Mouse (Mus musculus) CH12.LX (cell line): Measurements from ENCODE around the gene Rbm47. TPM values are rescaled to one million over a fixed set of nuclear protein-coding genes. Genes with fewer than 3 reads are reported as not detected.
A peak's percentile ranks its signal among the peaks of the same experiment; 100 is the strongest.

Source experiments
- DNase-seq: peaks from one replicate; pipeline ENCODE4 v3.0.0-alpha.2; 2013; ENCODE audit errors: extremely low read depth
- H3K27ac ChIP-seq: 2 replicates; pipeline ENCODE4 v1.5.1; 2012; ENCODE audit warnings: low read depth, mild to moderate bottlenecking, control low read depth, moderate library complexity; ENCODE audit not compliant: insufficient read depth
- H3K27me3 ChIP-seq: replicated peaks from 2 replicates; pipeline ENCODE3; 2012; ENCODE audit warnings: inconsistent platforms
- H3K36me3 ChIP-seq, 2 experiments: replicated peaks in 1 of 2; 2 replicates each; pipeline versions ENCODE3 to v1.6.1; 2012; ENCODE audit warnings: inconsistent platforms in 1 of 2, low read length in 1 of 2, mild to moderate bottlenecking in 1 of 2, mixed read lengths in 1 of 2, moderate library complexity in 1 of 2; ENCODE audit not compliant: control insufficient read depth in 1 of 2, insufficient read depth in 1 of 2
- H3K4me1 ChIP-seq, 2 experiments: 2 replicates each; pipeline ENCODE4 v1.6.1; 2012; ENCODE audit warnings: inconsistent platforms in 1 of 2, moderate library complexity in 1 of 2; ENCODE audit not compliant: insufficient read depth in 2 of 2, control insufficient read depth in 1 of 2
- H3K4me2 ChIP-seq: 2 replicates; pipeline ENCODE4 v1.6.1; 2012; ENCODE audit warnings: low read depth, mild to moderate bottlenecking, control low read depth; ENCODE audit not compliant: poor library complexity, insufficient read depth, severe bottlenecking
- H3K4me3 ChIP-seq, 3 experiments: fragments of 150-350 bp in 1 of 3; sonication (generic) in 1 of 3; replicated peaks in 1 of 3; 2 replicates each; pipeline versions ENCODE3 to v1.5.1; 2011 to 2012; ENCODE audit warnings: low read depth in 2 of 3, low read length in 2 of 3, mild to moderate bottlenecking in 2 of 3, moderate library complexity in 2 of 3, control low read depth in 1 of 3, improper control_type of control experiment in 1 of 3, inconsistent platforms in 1 of 3, mixed read lengths in 1 of 3; ENCODE audit not compliant: poor library complexity in 1 of 3
- H3K79me2 ChIP-seq: replicated peaks from 2 replicates; pipeline ENCODE4 v1.6.1; 2012; ENCODE audit warnings: mild to moderate bottlenecking, moderate library complexity; ENCODE audit not compliant: control insufficient read depth, poor library complexity, insufficient read depth, severe bottlenecking; ENCODE audit errors: extremely low read depth
- H3K9ac ChIP-seq: 2 replicates; pipeline ENCODE4 v1.6.1; 2012; ENCODE audit warnings: low read depth, mild to moderate bottlenecking, control low read depth, moderate library complexity; ENCODE audit not compliant: insufficient read depth
- H3K9me3 ChIP-seq: replicated peaks from 2 replicates; pipeline ENCODE3; 2012; ENCODE audit warnings: low read length, inconsistent platforms, mixed read lengths
- BHLHE40 ChIP-seq: IDR thresholded peaks from 2 replicates; pipeline ENCODE4 v1.6.1; 2011; ENCODE audit warnings: mild to moderate bottlenecking, low read depth, low read length, improper control_type of control experiment
- CHD1 ChIP-seq: IDR thresholded peaks from 2 replicates; pipeline ENCODE4 v1.6.1; 2012; ENCODE audit warnings: low read depth, low read length, improper control_type of control experiment, inconsistent platforms
- CHD2 ChIP-seq: IDR thresholded peaks from 2 replicates; pipeline ENCODE4 v1.6.1; 2011; ENCODE audit warnings: low read length, improper control_type of control experiment
- CTCF ChIP-seq, 2 experiments: IDR thresholded peaks in 1 of 2; conservative IDR thresholded peaks in 1 of 2; 2 replicates each; pipeline ENCODE4 v1.5.1; 2011 to 2012; ENCODE audit warnings: low read depth in 2 of 2, low read length in 2 of 2, improper control_type of control experiment in 1 of 2, inconsistent platforms in 1 of 2, mild to moderate bottlenecking in 1 of 2, moderate library complexity in 1 of 2
- E2F4 ChIP-seq: IDR thresholded peaks from 2 replicates; pipeline ENCODE4 v1.6.1; 2011; ENCODE audit warnings: low read depth, low read length, improper control_type of control experiment; ENCODE audit not compliant: insufficient replicate concordance
- ELF1 ChIP-seq: IDR thresholded peaks from 2 replicates; pipeline ENCODE4 v1.6.1; 2014; ENCODE audit warnings: low read depth, mild to moderate bottlenecking, inconsistent platforms, low read length, improper control_type of control experiment
- EP300 ChIP-seq: IDR thresholded peaks from 2 replicates; pipeline ENCODE4 v1.6.1; 2011; ENCODE audit warnings: low read length, improper control_type of control experiment
- ETS1 ChIP-seq: conservative IDR thresholded peaks from 2 replicates; pipeline ENCODE4 v1.6.1; 2012; ENCODE audit warnings: low read depth, mild to moderate bottlenecking, inconsistent platforms, low read length, improper control_type of control experiment, moderate library complexity
- GABPA ChIP-seq: IDR thresholded peaks from 2 replicates; pipeline ENCODE4 v1.6.1; 2012; ENCODE audit warnings: low read depth, low read length, improper control_type of control experiment, inconsistent platforms; ENCODE audit not compliant: insufficient replicate concordance
- HCFC1 ChIP-seq: IDR thresholded peaks from 2 replicates; pipeline ENCODE4 v1.6.1; 2012; ENCODE audit warnings: low read depth, mild to moderate bottlenecking, inconsistent platforms, low read length, improper control_type of control experiment
- IRF4 ChIP-seq: IDR thresholded peaks from 2 replicates; pipeline ENCODE4 v1.6.1; 2014; ENCODE audit warnings: low read depth, mild to moderate bottlenecking, inconsistent platforms, low read length, improper control_type of control experiment
- JUN ChIP-seq: IDR thresholded peaks from 2 replicates; pipeline ENCODE4 v1.6.1; 2011; ENCODE audit warnings: low read depth, mild to moderate bottlenecking, low read length, improper control_type of control experiment, moderate library complexity; ENCODE audit not compliant: insufficient read depth
- JUND ChIP-seq: conservative IDR thresholded peaks from 2 replicates; pipeline ENCODE4 v1.6.1; 2011; ENCODE audit warnings: low read depth, low read length, improper control_type of control experiment
- KAT2A ChIP-seq: IDR thresholded peaks from 2 replicates; pipeline ENCODE4 v1.6.1; 2012; ENCODE audit warnings: low read length, improper control_type of control experiment, inconsistent platforms; ENCODE audit not compliant: insufficient replicate concordance
- MAFK ChIP-seq: IDR thresholded peaks from 2 replicates; pipeline ENCODE4 v1.6.1; 2011; ENCODE audit warnings: low read length, improper control_type of control experiment; ENCODE audit not compliant: insufficient replicate concordance
- MAX ChIP-seq: IDR thresholded peaks from 2 replicates; pipeline ENCODE4 v1.6.1; 2011; ENCODE audit warnings: low read length, improper control_type of control experiment
- MAZ ChIP-seq: IDR thresholded peaks from 2 replicates; pipeline ENCODE4 v1.6.1; 2012; ENCODE audit warnings: low read depth, mild to moderate bottlenecking, inconsistent platforms, low read length, improper control_type of control experiment, moderate library complexity
- MEF2A ChIP-seq: IDR thresholded peaks from 2 replicates; pipeline ENCODE4 v1.6.1; 2014; ENCODE audit warnings: low read depth, mild to moderate bottlenecking, inconsistent platforms, low read length, improper control_type of control experiment, borderline replicate concordance
- MXI1 ChIP-seq: IDR thresholded peaks from 2 replicates; pipeline ENCODE4 v1.6.1; 2011; ENCODE audit warnings: mild to moderate bottlenecking, low read depth, low read length, improper control_type of control experiment
- MYC ChIP-seq: IDR thresholded peaks from 2 replicates; pipeline ENCODE4 v1.6.1; 2011; ENCODE audit warnings: low read depth, mild to moderate bottlenecking, improper control_type of control experiment, low read length
- NELFE ChIP-seq: IDR thresholded peaks from 2 replicates; pipeline ENCODE4 v1.6.1; 2011; ENCODE audit warnings: low read depth, low read length, improper control_type of control experiment
- NRF1 ChIP-seq: IDR thresholded peaks from 2 replicates; pipeline ENCODE4 v1.6.1; 2014; ENCODE audit warnings: low read depth, mild to moderate bottlenecking, inconsistent platforms, low read length, improper control_type of control experiment, moderate library complexity
- PAX5 ChIP-seq: IDR thresholded peaks from 2 replicates; pipeline ENCODE4 v1.6.1; 2012; ENCODE audit warnings: low read length, inconsistent platforms, mixed read lengths
- POLR2A ChIP-seq: IDR thresholded peaks from 2 replicates; pipeline ENCODE4 v1.6.1; 2011; ENCODE audit warnings: low read depth, mild to moderate bottlenecking, improper control_type of control experiment, low read length
- POLR2AphosphoS2 ChIP-seq: IDR thresholded peaks from 2 replicates; pipeline ENCODE4 v1.6.1; 2011; ENCODE audit warnings: low read depth, low read length, improper control_type of control experiment
- RAD21 ChIP-seq: IDR thresholded peaks from 2 replicates; pipeline ENCODE4 v1.6.1; 2011; ENCODE audit warnings: low read depth, mild to moderate bottlenecking, low read length, improper control_type of control experiment, moderate library complexity
- RCOR1 ChIP-seq: conservative IDR thresholded peaks from 2 replicates; pipeline ENCODE4 v1.6.1; 2012; ENCODE audit warnings: low read depth, mild to moderate bottlenecking, inconsistent platforms, low read length, improper control_type of control experiment
- SIN3A ChIP-seq: IDR thresholded peaks from 2 replicates; pipeline ENCODE4 v1.6.1; 2012; ENCODE audit warnings: low read length, improper control_type of control experiment, inconsistent platforms
- SMC3 ChIP-seq: IDR thresholded peaks from 2 replicates; pipeline ENCODE4 v1.6.1; 2011; ENCODE audit warnings: low read depth, low read length, improper control_type of control experiment
- TBP ChIP-seq: conservative IDR thresholded peaks from 2 replicates; pipeline ENCODE4 v1.6.1; 2011; ENCODE audit warnings: low read depth, low read length, improper control_type of control experiment
- TCF12 ChIP-seq: IDR thresholded peaks from 2 replicates; pipeline ENCODE4 v1.6.1; 2014; ENCODE audit warnings: low read depth, mild to moderate bottlenecking, inconsistent platforms, low read length, improper control_type of control experiment
- UBTF ChIP-seq: IDR thresholded peaks from 2 replicates; pipeline ENCODE4 v1.6.1; 2012; ENCODE audit warnings: low read depth, mild to moderate bottlenecking, inconsistent platforms, low read length, improper control_type of control experiment, moderate library complexity
- USF1 ChIP-seq: IDR thresholded peaks from 2 replicates; pipeline ENCODE4 v1.6.1; 2014; ENCODE audit warnings: low read depth, mild to moderate bottlenecking, inconsistent platforms, low read length, improper control_type of control experiment
- USF2 ChIP-seq: conservative IDR thresholded peaks from 2 replicates; pipeline ENCODE4 v1.6.1; 2011; ENCODE audit warnings: low read depth, low read length, improper control_type of control experiment
- ZC3H11A ChIP-seq: IDR thresholded peaks from 2 replicates; pipeline ENCODE4 v1.6.1; 2012; ENCODE audit warnings: low read depth, mild to moderate bottlenecking, inconsistent platforms, low read length, improper control_type of control experiment
- ZKSCAN1 ChIP-seq: IDR thresholded peaks from 2 replicates; pipeline ENCODE4 v1.6.1; 2012; ENCODE audit warnings: low read depth, inconsistent platforms, low read length, improper control_type of control experiment, borderline replicate concordance
- ZMIZ1 ChIP-seq: IDR thresholded peaks from 2 replicates; pipeline ENCODE4 v1.6.1; 2012; ENCODE audit warnings: low read depth, mild to moderate bottlenecking, inconsistent platforms, low read length, improper control_type of control experiment
- ZNF384 ChIP-seq: IDR thresholded peaks from 2 replicates; pipeline ENCODE4 v1.6.1; 2012; ENCODE audit warnings: low read depth, low read length, improper control_type of control experiment, inconsistent platforms
- dilution Hi-C: fragments of 300-500 bp; cut with MboI; formaldehyde crosslinking; loops from 2 replicates; pipeline ENCODE4 v1.14.3; 2020; ENCODE audit warnings: low sequenced_read_pairs; ENCODE audit not compliant: extremely low pct_unique_long_range_greater_than_20kb, extremely low pct_ligation_motif_present
- in situ Hi-C: fragments of 300-500 bp; cut with MboI; formaldehyde crosslinking; loops from 3 replicates; pipeline ENCODE4 v1.14.3; 2019; ENCODE audit warnings: low sequenced_read_pairs, low pct_ligation_motif_present, low pct_unique_long_range_greater_than_20kb, mixed read lengths
- polyA plus RNA-seq: library from polyadenylated mRNA; unstranded; fragments of >175 nt; gene quantifications from 2 replicates; pipeline ENCODE4 v1.2.1, GENCODE M21; 2012; ENCODE audit warnings: low read depth; ENCODE audit not compliant: insufficient read length
- total RNA-seq, 2 experiments: library from RNA; depleted of rRNA; stranded (reverse); fragments of 300-350 nt in 1 of 2; fragments of >200 nt in 1 of 2; gene quantifications; 2 replicates each; pipeline ENCODE4 v1.2.3; 2012 to 2014

Rbm47 gene
- total and polyA plus RNA-seq, 3 experiments, result 0.08 to 9.2 (median 1.1) TPM

GRCm38 (mm10) chr5:66114208-66114607 is 58.7 kb downstream of the Rbm47 start:
- Histone ChIP-seq H3K27me3 (no peaks in the 10 kb centered on the region), H3K9ac (peak overlapping the region; percentile 69), H3K36me3 (no peaks in the 10 kb centered on the region), H3K4me2 (peak overlapping the region; percentile 96), H3K79me2 (peaks cover 18% of the 10 kb centered on the region), H3K27ac (peak overlapping the region; percentile 91), H3K4me3 (no peak overlapping the region)
- peak; percentile 46 for DNase-seq
- in situ Hi-C loops, result no loop called here
- dilution Hi-C loops, result no loop called here
- TF ChIP-seq ZKSCAN1 (no peak), USF2 (no peak), IRF4 (peak; percentile 58), EP300 (peak; percentile 61; the same call in 1 of the 2 replicates), POLR2A (no peak), NRF1 (no peak), CHD1 (peak; percentile 13; the same call in 1 of the 2 replicates), E2F4 (0 out of 2 replicates have a peak, but pooled peaks have one; percentile 20), SMC3 (no peak), HCFC1 (no peak), MYC (no peak; the same call in 1 of the 2 replicates), MAFK (no peak), ELF1 (no peak), NELFE (no peak), TCF12 (0 out of 2 replicates have a peak, but pooled peaks have one; percentile 26), MXI1 (no peak), CHD2 (no peak; the same call in 1 of the 2 replicates), JUN (0 out of 2 replicates have a peak, but pooled peaks have one; percentile 3), UBTF (no peak), CTCF (conservative IDR thresholded peaks at IDR 0.05 in 1 of 2, IDR thresholded peaks at IDR 0.05 in 1 of 2; ENCODE audit: low read depth in 2 of 2, low read length in 2 of 2) (no peak), ETS1 (peak; percentile 73), BHLHE40 (peak; percentile 74), KAT2A (no peak), ZC3H11A (no peak), MAZ (no peak), RAD21 (no peak; the same call in 1 of the 2 replicates), ZMIZ1 (no peak; the same call in 1 of the 2 replicates), TBP (no peak), GABPA (no peak), SIN3A (no peak), ZNF384 (no peak), RCOR1 (no peak), USF1 (no peak), JUND (no peak), MAX (peak; percentile 9; the same call in 1 of the 2 replicates), PAX5 (no peak), POLR2AphosphoS2 (no peak), MEF2A (peak; percentile 70; the same call in 1 of the 2 replicates)
- TF ChIP-seq, all 38 proteins: peak for 10
- Histone ChIP-seq H3K9me3 (no peaks in the 10 kb centered on the region), H3K4me1 (peaks cover 13 to 50% of the 10 kb centered on the region in 2 experiments)
